Mouse (Mus musculus): ENCODE data around the gene Stag3. TPM values are rescaled to one million over a fixed set of nuclear protein-coding genes. Genes with fewer than 3 reads are reported as not detected.

The Stag3 gene
- polyA plus RNA-seq, 1 experiment from 2014 or later, result 4.9 TPM

- no peaks in the 10 kb centered on the region for H3K4me1 ChIP-seq (ENCODE audit: control insufficient read depth, insufficient read depth, low read length)
Measured at GRCm38 (mm10) chr5:138291638-138292037, 11.6 kb downstream of the Stag3 start.

GRCm38 (mm10) chr5:138294158-138294557, 14.1 kb downstream of the Stag3 start:
- no peak overlapping the region for H3K27ac ChIP-seq (ENCODE audit: low read length)
- H3K9me3 ChIP-seq (ENCODE audit: control insufficient read depth, low read depth, low read length), result no peaks in the 10 kb centered on the region
- H3K4me3 ChIP-seq (ENCODE audit: low read depth, low read length), result no peak overlapping the region
- H3K9ac ChIP-seq (replicated peaks; ENCODE audit: low read depth, low read length), result no peak overlapping the region
- no peak overlapping the region for H3K4me2 ChIP-seq (replicated peaks; ENCODE audit: low read depth, low read length)
- H3K27me3 ChIP-seq (ENCODE audit: control insufficient read depth, insufficient read depth, low read length), result no peaks in the 10 kb centered on the region
- no peaks in the 10 kb centered on the region for H3K36me3 ChIP-seq (ENCODE audit: control insufficient read depth, insufficient read depth, low read length)
- no peaks in the 10 kb centered on the region for H3K4me1 ChIP-seq (ENCODE audit: control insufficient read depth, insufficient read depth, low read length)
- ATAC-seq (ENCODE audit: insufficient number of reproducible peaks, insufficient read depth, low FRiP score, low read depth), result no peak

More at GRCm38 (mm10) chr5:138291638-138292037, 11.6 kb downstream of the Stag3 start:
- H3K9me3 ChIP-seq (ENCODE audit: control insufficient read depth, low read depth, low read length), result no peaks in the 10 kb centered on the region
- 76% methylated on average over 1 of the region's 1 CpGs for WGBS
- no peak for ATAC-seq (ENCODE audit: insufficient number of reproducible peaks, insufficient read depth, low FRiP score, low read depth)
- no peaks in the 10 kb centered on the region for H3K36me3 ChIP-seq (ENCODE audit: control insufficient read depth, insufficient read depth, low read length)
- H3K4me2 ChIP-seq (replicated peaks; ENCODE audit: low read depth, low read length), result no peak overlapping the region
- H3K4me3 ChIP-seq (ENCODE audit: low read depth, low read length), result no peak overlapping the region
- no peak overlapping the region for H3K27ac ChIP-seq (ENCODE audit: low read length)
- H3K9ac ChIP-seq (replicated peaks; ENCODE audit: low read depth, low read length), result no peak overlapping the region
- no peaks in the 10 kb centered on the region for H3K27me3 ChIP-seq (ENCODE audit: control insufficient read depth, insufficient read depth, low read length)

- no peak overlapping the region for H3K27ac ChIP-seq (ENCODE audit: low read length)
- no peak overlapping the region for H3K9ac ChIP-seq (replicated peaks; ENCODE audit: low read depth, low read length)
- no peaks in the 10 kb centered on the region for H3K27me3 ChIP-seq (ENCODE audit: control insufficient read depth, insufficient read depth, low read length)
- H3K4me2 ChIP-seq (replicated peaks; ENCODE audit: low read depth, low read length), result no peak overlapping the region
- WGBS, result 77% methylated on average over 2 of the region's 2 CpGs
- no peaks in the 10 kb centered on the region for H3K9me3 ChIP-seq (ENCODE audit: control insufficient read depth, low read depth, low read length)
- no peak for ATAC-seq (ENCODE audit: insufficient number of reproducible peaks, insufficient read depth, low FRiP score, low read depth)
- no peaks in the 10 kb centered on the region for H3K36me3 ChIP-seq (ENCODE audit: control insufficient read depth, insufficient read depth, low read length)
- no peak overlapping the region for H3K4me3 ChIP-seq (ENCODE audit: low read depth, low read length)
- H3K4me1 ChIP-seq (ENCODE audit: control insufficient read depth, insufficient read depth, low read length), result no peaks in the 10 kb centered on the region
Measured at GRCm38 (mm10) chr5:138299613-138300012, 19.6 kb downstream of the Stag3 start.

GRCm38 (mm10) chr5:138312795-138313194, 32.8 kb downstream of the Stag3 start:
- Histone ChIP-seq H3K27me3 (ENCODE audit: control insufficient read depth, insufficient read depth, low read length) (no peaks in the 10 kb centered on the region), H3K4me3 (ENCODE audit: low read depth, low read length) (no peak overlapping the region), H3K9me3 (ENCODE audit: control insufficient read depth, low read depth, low read length) (no peaks in the 10 kb centered on the region), H3K27ac (ENCODE audit: low read length) (no peak overlapping the region), H3K4me1 (ENCODE audit: control insufficient read depth, insufficient read depth, low read length) (no peaks in the 10 kb centered on the region), H3K4me2 (replicated peaks; ENCODE audit: low read depth, low read length) (no peak overlapping the region), H3K9ac (replicated peaks; ENCODE audit: low read depth, low read length) (no peak overlapping the region), H3K36me3 (ENCODE audit: control insufficient read depth, insufficient read depth, low read length) (no peaks in the 10 kb centered on the region)
- WGBS, result 88% methylated on average over 3 of the region's 3 CpGs
- no peak for ATAC-seq (ENCODE audit: insufficient number of reproducible peaks, insufficient read depth, low FRiP score, low read depth)

DNA sequence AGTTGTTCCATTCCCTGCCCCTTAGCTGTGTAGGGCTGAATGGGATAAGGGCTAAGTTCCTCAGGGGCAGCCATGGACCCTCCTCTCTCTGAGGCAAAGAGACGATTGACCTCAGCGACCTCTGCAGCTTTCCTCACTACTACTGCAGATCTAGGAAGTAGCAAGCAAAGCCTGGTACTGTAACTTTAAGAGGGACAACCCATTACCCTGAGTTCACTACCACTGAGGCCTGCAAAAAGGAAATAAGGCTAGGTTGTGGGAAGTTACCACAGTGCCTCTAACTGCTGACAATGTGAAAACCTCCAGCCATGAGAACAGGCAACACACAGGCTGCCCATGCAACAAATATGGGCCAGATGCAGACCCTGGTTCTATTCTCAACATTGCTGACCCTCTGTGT, 61.6 kb downstream of the Stag3 start, which contains the start of gene Pvrig:
TSS of gene Pvrig (plus strand) at position 301 of the 400 bp plus-strand sequence.
- Histone ChIP-seq H3K9me3 (ENCODE audit: control insufficient read depth, low read depth, low read length) (no peaks in the 10 kb centered on the region), H3K9ac (replicated peaks; ENCODE audit: low read depth, low read length) (no peak within 1 kb of the TSS), H3K4me2 (replicated peaks; ENCODE audit: low read depth, low read length) (no peak within 1 kb of the TSS), H3K4me1 (ENCODE audit: control insufficient read depth, insufficient read depth, low read length) (no peaks in the 10 kb centered on the region), H3K36me3 (ENCODE audit: control insufficient read depth, insufficient read depth, low read length) (no peaks in the 10 kb centered on the region), H3K27me3 (ENCODE audit: control insufficient read depth, insufficient read depth, low read length) (no peaks in the 10 kb centered on the region), H3K27ac (ENCODE audit: low read length) (no peak within 1 kb of the TSS), H3K4me3 (ENCODE audit: low read depth, low read length) (no peak within 1 kb of the TSS)
- 77% methylated on average over 2 of the region's 2 CpGs for WGBS
- no peak for ATAC-seq (ENCODE audit: insufficient number of reproducible peaks, insufficient read depth, low FRiP score, low read depth)

DNA sequence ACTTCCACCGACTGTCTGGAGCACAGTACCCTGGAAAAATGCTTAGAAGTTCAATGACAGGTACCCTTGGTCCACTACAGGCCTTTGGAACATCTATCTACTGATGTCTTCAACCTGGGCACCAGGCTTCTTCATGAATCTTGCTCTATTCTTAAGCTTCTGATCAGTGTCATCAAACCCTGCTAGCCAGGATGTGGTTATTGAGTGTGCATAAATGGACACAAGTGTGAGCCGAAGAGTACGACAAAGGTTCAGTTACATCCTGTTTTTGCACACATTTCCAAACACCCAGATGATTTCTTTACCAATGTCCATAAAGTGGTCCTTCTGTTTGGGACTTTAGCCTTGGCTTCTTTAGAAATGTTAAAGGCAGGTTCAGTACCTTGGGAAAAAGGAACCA, 63.2 kb downstream of the Stag3 start:
- ATAC-seq (ENCODE audit: insufficient number of reproducible peaks, insufficient read depth, low FRiP score, low read depth), result no peak
- WGBS, result 78% methylated on average over 3 of the region's 3 CpGs
- no peak overlapping the region for H3K9ac ChIP-seq (replicated peaks; ENCODE audit: low read depth, low read length)
- no peaks in the 10 kb centered on the region for H3K27me3 ChIP-seq (ENCODE audit: control insufficient read depth, insufficient read depth, low read length)
- no peak overlapping the region for H3K27ac ChIP-seq (ENCODE audit: low read length)
- H3K36me3 ChIP-seq (ENCODE audit: control insufficient read depth, insufficient read depth, low read length), result no peaks in the 10 kb centered on the region
- H3K4me3 ChIP-seq (ENCODE audit: low read depth, low read length), result no peak overlapping the region
- H3K4me1 ChIP-seq (ENCODE audit: control insufficient read depth, insufficient read depth, low read length), result no peaks in the 10 kb centered on the region
- no peaks in the 10 kb centered on the region for H3K9me3 ChIP-seq (ENCODE audit: control insufficient read depth, low read depth, low read length)
- H3K4me2 ChIP-seq (replicated peaks; ENCODE audit: low read depth, low read length), result no peak overlapping the region

Other genes starting within 250 kb of the Stag3 start
- gene Smok3c, start 227.0 kb upstream of the Stag3 start, polyA plus RNA-seq (2014; fragmentation: Nextera tagmentation; extraction: Ambion mirVana), result not detected in 2 replicates
- 27.7 and 28.0 TPM in 2 replicates for gene Zkscan1, start 195.2 kb upstream of the Stag3 start, polyA plus RNA-seq (2014; fragmentation: Nextera tagmentation; extraction: Ambion mirVana)
- 59.2 and 60.9 TPM in 2 replicates for gene Zscan21, start 163.3 kb upstream of the Stag3 start, polyA plus RNA-seq (2014; fragmentation: Nextera tagmentation; extraction: Ambion mirVana)
- gene Zfp113, start 124.5 kb upstream of the Stag3 start, polyA plus RNA-seq (2014; fragmentation: Nextera tagmentation; extraction: Ambion mirVana), result 18.0 and 18.2 TPM in 2 replicates
- 235 and 240 TPM in 2 replicates for gene Cops6, start 119.2 kb upstream of the Stag3 start, polyA plus RNA-seq (2014; fragmentation: Nextera tagmentation; extraction: Ambion mirVana)
- gene Ap4m1, start 108.2 kb upstream of the Stag3 start, polyA plus RNA-seq (2014; fragmentation: Nextera tagmentation; extraction: Ambion mirVana), result 22.3 and 22.5 TPM in 2 replicates
- 154 TPM in 2 replicates for gene Mcm7, start 107.8 kb upstream of the Stag3 start, polyA plus RNA-seq (2014; fragmentation: Nextera tagmentation; extraction: Ambion mirVana)
- gene Taf6, start 92.8 kb upstream of the Stag3 start, polyA plus RNA-seq (2014; fragmentation: Nextera tagmentation; extraction: Ambion mirVana), result 89.8 and 93.8 TPM in 2 replicates
- 54.2 and 56.0 TPM in 2 replicates for gene Cnpy4, start 92.8 kb upstream of the Stag3 start, polyA plus RNA-seq (2014; fragmentation: Nextera tagmentation; extraction: Ambion mirVana)
- gene Mblac1, start 85.9 kb upstream of the Stag3 start, polyA plus RNA-seq (2014; fragmentation: Nextera tagmentation; extraction: Ambion mirVana), result 7.5 and 8.2 TPM in 2 replicates
- gene Nxpe5, start 54.3 kb upstream of the Stag3 start, polyA plus RNA-seq (2014; fragmentation: Nextera tagmentation; extraction: Ambion mirVana), result not detected in 2 replicates
- gene Lamtor4, start 24.8 kb upstream of the Stag3 start, polyA plus RNA-seq (2014; fragmentation: Nextera tagmentation; extraction: Ambion mirVana), result 66.1 and 74.0 TPM in 2 replicates
- gene BC037034, start 16.2 kb upstream of the Stag3 start, polyA plus RNA-seq (2014; fragmentation: Nextera tagmentation; extraction: Ambion mirVana), result 6.7 and 7.8 TPM in 2 replicates
- 2.4 and 4.4 TPM in 2 replicates for gene Gal3st4, start 7.4 kb upstream of the Stag3 start, polyA plus RNA-seq (2014; fragmentation: Nextera tagmentation; extraction: Ambion mirVana)
- 0.22 and 0.23 TPM in 2 replicates for gene Gm43720, start 282 bp upstream of the Stag3 start, polyA plus RNA-seq (2014; fragmentation: Nextera tagmentation; extraction: Ambion mirVana)
- 5.2 and 5.8 TPM in 2 replicates for gene Gpc2, start 235 bp upstream of the Stag3 start, polyA plus RNA-seq (2014; fragmentation: Nextera tagmentation; extraction: Ambion mirVana)
- gene Pvrig, start 61.7 kb downstream of the Stag3 start, polyA plus RNA-seq (2014; fragmentation: Nextera tagmentation; extraction: Ambion mirVana), result 0.24 and 0.85 TPM in 2 replicates
- gene Zfp157, start 161.2 kb downstream of the Stag3 start, polyA plus RNA-seq (2014; fragmentation: Nextera tagmentation; extraction: Ambion mirVana), result 46.0 TPM in 2 replicates

Data from stomach, embryonic 14.5 days (tissue).